Mouse (Mus musculus) C3H10T1/2 (cell line): ENCODE data around the gene Olfr539. TPM values are rescaled to one million over a fixed set of nuclear protein-coding genes. Genes with fewer than 3 reads are reported as not detected.

Experiments used
- polyA plus RNA-seq, 2 experiments: library from polyadenylated mRNA; unstranded; fragments of >200 nt; fragmentation: generic; extraction: Trizol; gene quantifications; one replicate each; pipeline ENCODE4 v1.2.1; 2012; ENCODE audit warnings: missing spikeins in 2 of 2

The Olfr539 gene
- under 1 TPM in 1 of 2 experiments, not detected in 1; under 0.01 TPM for polyA plus RNA-seq

GRCm38 (mm10) chr7:140659630-140660029 is at the start of gene Olfr539:
Olfr539 (plus strand) TSS chr7:140659930.

GRCm38 (mm10) chr7:140628670-140629069 is 31.1 kb upstream of the Olfr539 start, which contains the start of gene Olfr61:
Olfr61 (plus strand) TSS chr7:140628970.

GRCm38 (mm10) chr7:140646152-140646551 is 13.6 kb upstream of the Olfr539 start, which contains the start of gene Olfr53:
Olfr53 (plus strand) TSS chr7:140646452.

GRCm38 (mm10) chr7:140681651-140682050 is 21.9 kb downstream of the Olfr539 start, which contains the start of gene Olfr45:
Olfr45 (plus strand) TSS chr7:140681951.

GRCm38 (mm10) chr7:140696967-140697366 is 37.2 kb downstream of the Olfr539 start, which contains the start of gene Olfr541:
Olfr541 (plus strand) TSS chr7:140697267.

Other genes starting within 250 kb of the Olfr539 start
- not detected for gene Olfr532, start 238.3 kb upstream of the Olfr539 start, polyA plus RNA-seq
- not detected for gene Olfr533, start 196.6 kb upstream of the Olfr539 start, polyA plus RNA-seq
- gene Olfr535, start 175.7 kb upstream of the Olfr539 start, polyA plus RNA-seq, result not detected
- gene Olfr536, start 152.5 kb upstream of the Olfr539 start, polyA plus RNA-seq, result not detected
- gene Olfr538, start 92.0 kb upstream of the Olfr539 start, polyA plus RNA-seq, result not detected
- under 1 TPM in 1 of 2 experiments, not detected in 1; under 0.01 TPM for gene Olfr46, start 58.7 kb upstream of the Olfr539 start, polyA plus RNA-seq
- gene Olfr61, start 31.0 kb upstream of the Olfr539 start, polyA plus RNA-seq, result not detected
- gene Olfr53, start 13.5 kb upstream of the Olfr539 start, polyA plus RNA-seq, result not detected
- not detected for gene Olfr45, start 22.0 kb downstream of the Olfr539 start, polyA plus RNA-seq
- not detected for gene Olfr541, start 37.3 kb downstream of the Olfr539 start, polyA plus RNA-seq
- gene Cyp2e1, start 103.8 kb downstream of the Olfr539 start, polyA plus RNA-seq, result under 1 TPM in 1 of 2 experiments, not detected in 1; 0.01 TPM
- gene Syce1, start 127.9 kb downstream of the Olfr539 start, polyA plus RNA-seq, result not detected
- gene Zfp941, start 162.2 kb downstream of the Olfr539 start, polyA plus RNA-seq, result under 1 TPM in 1 of 2 experiments, not detected in 1; 0.02 TPM
- gene Urah, start 175.1 kb downstream of the Olfr539 start, polyA plus RNA-seq, result under 1 TPM; 0.09 TPM
- not detected for gene Scgb1c1, start 185.6 kb downstream of the Olfr539 start, polyA plus RNA-seq
- gene Odf3, start 187.9 kb downstream of the Olfr539 start, polyA plus RNA-seq, result under 1 TPM in 1 of 2 experiments, not detected in 1; 0.05 TPM
- gene Gm45785, start 196.4 kb downstream of the Olfr539 start, polyA plus RNA-seq, result not detected
- gene Ric8a, start 197.0 kb downstream of the Olfr539 start, polyA plus RNA-seq, result 10 to 100 TPM; 19.4 to 29.0 TPM
- gene Bet1l, start 197.6 kb downstream of the Olfr539 start, polyA plus RNA-seq, result 10 to 100 TPM; 11.9 to 31.0 TPM
- 100 to 1,000 TPM in 1 of 2 experiments, 10 to 100 TPM in 1; 91.3 to 207 TPM for gene Psmd13, start 222.0 kb downstream of the Olfr539 start, polyA plus RNA-seq
- gene Sirt3, start 222.4 kb downstream of the Olfr539 start, polyA plus RNA-seq, result 10 to 100 TPM in 1 of 2 experiments, 1 to 10 TPM in 1; 7.5 to 19.5 TPM
- not detected for gene Cox8b, start 240.5 kb downstream of the Olfr539 start, polyA plus RNA-seq